Mouse (Mus musculus): ENCODE data around the gene Cfap97d1.
"Not testable (repeated sequence)": the region's sequence is repeated elsewhere in the genome, so short reads cannot be mapped to it uniquely, and the experiment has no call there.

Cfap97d1 gene

DNA sequence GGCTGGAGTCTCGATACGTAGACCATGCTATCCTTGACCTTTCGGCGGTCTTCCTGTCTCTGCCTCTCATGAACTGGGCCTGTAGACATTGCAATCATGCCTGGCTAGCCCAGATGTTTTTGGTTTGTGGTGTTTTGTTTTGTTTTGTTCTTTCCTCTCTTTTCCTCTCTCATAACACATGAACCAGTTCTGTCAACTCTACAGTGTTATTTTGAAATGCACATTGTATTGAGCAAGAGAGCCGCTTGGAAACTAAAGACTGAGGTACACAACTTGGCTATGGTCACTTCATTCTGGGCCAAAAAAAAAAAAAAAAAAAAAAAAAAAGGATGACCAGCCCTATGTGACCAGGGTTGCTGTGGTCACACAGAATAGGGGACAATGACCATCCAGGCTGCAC, 11.4 kb upstream of the Cfap97d1 start:
- in situ Hi-C loops (cut with MseI, MboI): no loop called here

DNA sequence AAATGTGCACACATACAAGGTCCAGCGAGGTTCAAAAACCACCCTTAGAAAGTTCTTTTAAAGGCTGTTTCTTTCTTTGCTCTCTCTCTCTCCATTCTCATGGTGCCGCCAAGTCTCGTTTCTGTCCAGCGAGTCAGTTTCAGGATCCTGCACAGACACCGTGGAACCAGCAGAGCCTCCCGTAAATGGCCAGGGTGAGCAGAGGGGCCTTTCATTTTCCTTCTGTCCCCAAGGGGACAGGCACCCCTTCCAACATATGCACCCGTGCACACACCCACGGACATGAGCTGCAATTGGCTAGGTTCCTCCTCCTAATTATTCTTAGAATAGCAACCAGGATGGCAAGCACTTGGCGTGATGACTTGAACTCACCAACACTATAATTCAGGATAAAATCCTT, 10.6 kb upstream of the Cfap97d1 start:
- in situ Hi-C loops (cut with MseI, MboI): no loop called here

- in situ Hi-C loops (cut with MseI, MboI): no loop called here
Observed at GRCm38 (mm10) chr11:101974181-101974580, 9.9 kb upstream of the Cfap97d1 start.

GRCm38 (mm10) chr11:101974923-101975322, 9.2 kb upstream of the Cfap97d1 start:
- in situ Hi-C loops (cut with MseI, MboI): no loop called here

GRCm38 (mm10) chr11:101976949-101977348, 7.1 kb upstream of the Cfap97d1 start:
- in situ Hi-C loops (cut with MseI, MboI): no loop called here

- in situ Hi-C loops (cut with MseI, MboI): no loop called here
Observed at GRCm38 (mm10) chr11:101979140-101979539, 4.9 kb upstream of the Cfap97d1 start.

GRCm38 (mm10) chr11:101980603-101981157, 3.4 kb upstream of the Cfap97d1 start:
- in situ Hi-C loops (cut with MseI, MboI): no loop called here

DNA sequence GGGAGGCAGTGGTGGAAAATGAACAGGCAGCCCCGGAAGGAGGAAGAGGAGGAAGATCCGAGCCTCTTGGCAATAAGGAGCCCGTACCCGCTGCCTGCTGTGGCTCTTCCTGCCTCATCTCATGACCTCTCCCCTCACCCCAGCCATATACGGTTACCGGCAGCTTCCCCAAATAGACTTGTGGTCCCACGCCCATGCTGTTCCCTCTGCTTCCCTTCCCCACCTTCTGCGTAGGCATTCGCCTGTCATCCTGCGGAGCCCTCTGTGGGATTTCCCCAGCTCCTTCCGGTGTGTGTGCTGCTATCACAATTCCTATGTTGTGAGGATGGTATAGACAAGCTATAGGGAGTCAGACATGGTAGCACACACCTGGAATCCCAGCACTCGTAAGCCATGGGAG, 2.2 kb upstream of the Cfap97d1 start:
- in situ Hi-C loops (cut with MseI, MboI): no loop called here

- in situ Hi-C loops (cut with MseI, MboI): no loop called here
Observed at GRCm38 (mm10) chr11:101982981-101983411, 1.1 kb upstream of the Cfap97d1 start.

DNA sequence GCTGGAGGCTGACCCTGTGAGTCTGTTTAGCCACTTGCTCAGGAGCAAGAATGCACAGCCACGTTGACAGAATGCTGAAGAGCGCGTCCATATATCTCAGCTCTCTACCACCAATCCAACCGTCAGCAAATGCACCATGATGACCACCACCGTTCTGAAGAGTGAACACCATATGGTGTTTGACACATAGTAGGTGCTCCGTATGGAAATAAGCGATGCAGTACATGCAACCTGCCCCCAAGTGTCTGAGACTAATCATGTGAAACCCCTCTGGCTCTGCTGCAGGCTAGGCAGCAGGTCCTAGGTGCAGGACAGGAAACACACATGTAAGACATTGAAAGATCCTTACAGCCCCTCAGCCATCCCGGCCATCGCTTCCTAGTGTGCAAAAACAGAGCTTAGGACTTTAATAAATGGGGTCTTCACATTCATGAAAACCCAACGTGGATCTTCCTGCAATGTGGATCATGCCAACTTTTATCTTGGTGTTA, 603 bp upstream of the Cfap97d1 start:
- in situ Hi-C loops (cut with MseI, MboI): no loop called here

DNA sequence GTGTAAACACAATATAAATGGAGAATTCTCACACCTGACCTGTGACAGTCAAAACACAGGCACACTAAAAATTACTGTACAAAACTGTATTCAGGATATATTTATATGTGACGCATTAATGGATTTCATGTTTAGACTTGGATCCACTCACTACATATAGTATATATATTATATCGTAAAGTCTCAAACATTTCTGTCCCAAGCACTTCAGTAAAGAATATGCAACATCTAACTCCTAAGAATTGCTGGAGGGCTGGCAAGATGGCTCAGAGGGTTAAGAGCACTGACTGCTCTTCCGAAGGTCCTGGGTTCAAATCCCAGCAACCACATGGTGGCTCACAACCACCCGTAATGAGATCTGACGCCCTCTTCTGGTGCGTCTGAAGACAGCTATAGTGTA, 1.4 kb downstream of the Cfap97d1 start:
- in situ Hi-C loops (cut with MseI, MboI): not testable (repeated sequence)

GRCm38 (mm10) chr11:101985990-101986389, 1.9 kb downstream of the Cfap97d1 start:
- in situ Hi-C loops (cut with MseI, MboI): no loop called here

DNA sequence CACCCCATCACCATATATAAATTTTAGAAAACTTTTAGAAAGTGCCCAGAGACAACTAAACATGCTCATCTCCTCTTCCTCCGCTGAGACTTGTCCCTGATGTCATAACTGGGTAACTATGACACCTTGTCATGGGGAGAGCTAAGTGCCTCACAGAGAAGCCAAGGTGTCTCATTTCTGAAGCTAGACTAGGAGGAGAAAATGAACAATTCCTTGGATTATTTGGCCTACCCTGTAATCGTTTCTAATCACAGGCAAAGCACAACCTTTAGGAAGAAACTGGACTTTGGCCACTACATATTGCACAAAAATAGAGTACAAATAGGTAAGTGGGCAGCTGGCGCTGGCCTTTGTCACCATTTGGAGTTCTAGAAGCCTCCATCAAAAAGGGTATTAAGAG, 2.8 kb downstream of the Cfap97d1 start, which contains the start of gene Dusp3:
Gene Dusp3 (minus strand): TSS at position 101 of the 400 bp plus-strand sequence.
- in situ Hi-C loops (cut with MseI, MboI): no loop called here

- in situ Hi-C loops (cut with MseI, MboI): no loop called here
Observed at GRCm38 (mm10) chr11:101990244-101990643, 6.2 kb downstream of the Cfap97d1 start.

DNA sequence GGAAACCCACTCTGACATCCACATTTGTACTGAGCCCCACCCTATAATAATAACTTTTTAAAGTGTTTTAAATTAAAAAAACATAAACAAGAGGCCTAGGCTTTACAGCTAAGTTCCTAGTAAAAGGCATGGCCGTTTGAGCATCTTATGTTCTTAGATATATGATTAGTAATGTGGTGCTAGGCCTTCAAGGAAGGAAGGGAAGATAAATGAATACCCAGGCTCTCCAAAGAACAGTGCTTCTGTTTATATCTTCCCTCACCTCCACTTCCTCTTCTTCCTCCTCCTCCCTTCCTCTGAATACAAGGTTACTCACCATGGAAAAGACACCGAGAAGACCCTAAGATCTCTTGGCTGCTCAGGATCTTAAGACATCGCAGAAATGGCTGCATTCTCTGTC, 7.7 kb downstream of the Cfap97d1 start:
- in situ Hi-C loops (cut with MseI, MboI): no loop called here

- in situ Hi-C loops (cut with MseI, MboI): no loop called here
Observed at GRCm38 (mm10) chr11:101992411-101992810, 8.3 kb downstream of the Cfap97d1 start.

- in situ Hi-C loops (cut with MseI, MboI): no loop called here
Observed at GRCm38 (mm10) chr11:101994100-101994499, 10.0 kb downstream of the Cfap97d1 start.

DNA sequence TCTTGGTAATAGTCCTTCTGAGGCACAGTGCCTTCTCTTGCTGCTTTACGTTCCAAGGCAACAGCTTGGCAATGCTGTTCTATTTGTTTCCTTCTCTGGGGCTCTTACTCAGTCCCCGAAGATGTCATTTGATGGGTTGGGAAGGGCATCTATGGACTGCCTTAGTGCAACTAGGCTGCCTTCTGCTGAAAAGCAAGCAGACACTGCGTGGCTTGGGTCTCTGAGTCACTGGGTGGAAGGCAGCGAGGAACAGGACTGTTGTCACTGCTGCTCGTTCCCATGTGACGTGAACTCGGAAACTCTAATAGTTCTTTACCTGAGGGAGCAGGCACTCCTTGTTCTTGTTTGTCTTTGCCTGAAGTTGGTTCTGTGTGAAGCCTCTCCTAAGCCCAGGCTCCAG, 11.9 kb downstream of the Cfap97d1 start:
- in situ Hi-C loops (cut with MseI, MboI): loop anchor here (5.0 kb wide), 2 partner anchors 36 to 41 kb away; no protein-coding TSS in a partner anchor

GRCm38 (mm10) chr11:101998258-101998657, 14.2 kb downstream of the Cfap97d1 start:
- in situ Hi-C loops (cut with MseI, MboI): loop anchor here (5.0 kb wide), 2 partner anchors 34 to 39 kb away; no protein-coding TSS in a partner anchor

GRCm38 (mm10) chr11:101999466-101999865, 15.4 kb downstream of the Cfap97d1 start:
- in situ Hi-C loops (cut with MseI, MboI): loop anchor here (5.0 kb wide), 2 partner anchors 33 to 38 kb away; no protein-coding TSS in a partner anchor

DNA sequence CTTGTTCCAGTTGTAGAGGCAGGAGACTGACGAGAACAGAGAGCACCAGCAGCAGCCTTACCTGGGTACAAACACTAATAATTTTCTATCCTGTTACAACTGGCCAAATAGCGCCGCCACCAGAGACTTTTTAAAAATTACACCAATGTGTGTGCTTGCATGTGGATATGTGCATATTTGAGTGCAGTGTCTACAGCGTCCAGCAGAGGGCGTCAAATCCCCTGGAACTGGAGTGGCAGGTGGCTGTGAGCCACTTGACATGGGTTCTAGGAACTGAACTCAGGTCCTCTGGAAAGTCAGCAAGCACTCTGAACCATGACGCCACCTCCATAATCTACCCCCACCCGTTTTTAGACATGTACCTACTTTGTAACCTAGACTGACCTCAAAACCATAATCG, 20.2 kb downstream of the Cfap97d1 start:
- in situ Hi-C loops (cut with MseI, MboI): no loop called here

GRCm38 (mm10) chr11:102006271-102006670, 22.2 kb downstream of the Cfap97d1 start:
- in situ Hi-C loops (cut with MseI, MboI): no loop called here

- in situ Hi-C loops (cut with MseI, MboI): no loop called here
Observed at GRCm38 (mm10) chr11:102006688-102007087, 22.6 kb downstream of the Cfap97d1 start.

DNA sequence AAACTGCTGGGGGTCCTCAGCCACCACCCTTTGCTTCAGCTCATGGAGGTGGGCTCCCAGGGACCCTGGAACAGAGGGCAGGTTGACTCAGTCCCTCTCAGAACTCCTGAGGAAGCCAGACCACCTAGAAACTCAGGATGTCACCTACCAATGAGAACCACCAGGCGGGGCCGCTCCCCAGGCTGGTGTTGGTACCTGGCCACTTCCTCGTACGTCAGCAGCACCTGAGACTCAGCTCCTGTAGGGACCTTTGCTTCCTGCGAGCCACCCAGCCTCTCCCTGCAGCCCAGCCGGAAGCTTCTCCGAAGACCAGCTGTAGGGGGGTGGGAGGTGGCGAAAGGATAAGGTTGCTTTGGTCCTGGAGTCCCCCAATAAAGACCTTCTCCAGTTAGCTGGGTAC, 24.3 kb downstream of the Cfap97d1 start:
- in situ Hi-C loops (cut with MseI, MboI): no loop called here
